Mouse (Mus musculus) bone marrow, adult 2 months (tissue): ENCODE results near the gene Ube2s.

Source experiments
- CTCF ChIP-seq: fragments of 200-500 bp; IDR thresholded peaks from 2 replicates; pipeline ENCODE4 v1.5.1; 2011; ENCODE audit warnings: low read length, control low read depth; ENCODE audit not compliant: control insufficient read depth, insufficient read depth
- POLR2A ChIP-seq: fragments of 200-500 bp; IDR thresholded peaks from 2 replicates; pipeline ENCODE4 v1.6.1; 2011; ENCODE audit warnings: low read depth, mild to moderate bottlenecking, control low read depth, low read length, borderline replicate concordance; ENCODE audit not compliant: control insufficient read depth

DNA sequence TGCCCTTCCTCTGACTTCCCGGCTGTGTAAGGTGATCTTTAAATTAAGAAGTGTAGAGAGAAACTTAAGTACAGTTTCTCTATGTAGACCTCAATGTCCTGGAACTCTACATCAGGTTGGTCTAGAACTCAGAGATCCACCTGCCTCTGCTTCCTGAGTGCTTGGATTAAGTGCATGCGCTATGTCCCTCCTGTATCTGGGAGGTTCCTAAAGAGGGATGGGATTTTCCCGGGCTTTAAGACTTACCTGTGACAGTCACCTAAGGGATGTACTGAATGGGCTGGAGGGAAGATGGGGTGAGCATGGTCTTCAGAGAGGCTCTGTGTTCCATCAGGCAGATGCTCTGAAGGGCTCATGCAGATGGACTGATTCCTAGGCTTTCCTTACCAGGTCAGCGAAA, 18.7 kb downstream of the Ube2s start:
- TF ChIP-seq POLR2A (no peak), CTCF (no peak)
